Mouse (Mus musculus): ENCODE measurements around the gene Olfr1411. TPM values are rescaled to one million over a fixed set of nuclear protein-coding genes. Genes with fewer than 3 reads are reported as not detected.

Olfr1411 gene
- polyA plus RNA-seq, 1 experiment: not detected

- Histone ChIP-seq H3K27ac (ENCODE audit: insufficient read depth, low read depth, low read length) (no peak overlapping the region), H3K4me1 (ENCODE audit: control insufficient read depth, insufficient read depth, low read length) (peaks cover 10% of the 10 kb centered on the region), H3K4me3 (ENCODE audit: insufficient read depth, low read length) (no peak overlapping the region)
- TF ChIP-seq POLR2A (IDR thresholded peaks at IDR 0.05; ENCODE audit: borderline replicate concordance, low read depth, low read length) (no peak), CTCF (IDR thresholded peaks at IDR 0.05; ENCODE audit: low read depth, low read length) (no peak)
Observed at GRCm38 (mm10) chr1:92636676-92637075, 42.5 kb downstream of the Olfr1411 start.

GRCm38 (mm10) chr1:92637501-92638172 lies 43.4 kb downstream of the Olfr1411 start:
- no peak overlapping the region for H3K4me3 ChIP-seq (ENCODE audit: insufficient read depth, low read length)
- no peak for TF ChIP-seq POLR2A (IDR thresholded peaks at IDR 0.05; ENCODE audit: borderline replicate concordance, low read depth, low read length)
- TF ChIP-seq CTCF (IDR thresholded peaks at IDR 0.05; ENCODE audit: low read depth, low read length): no peak
- H3K27ac ChIP-seq (ENCODE audit: insufficient read depth, low read depth, low read length): no peak overlapping the region
- peaks cover 16% of the 10 kb centered on the region for H3K4me1 ChIP-seq (ENCODE audit: control insufficient read depth, insufficient read depth, low read length)

DNA sequence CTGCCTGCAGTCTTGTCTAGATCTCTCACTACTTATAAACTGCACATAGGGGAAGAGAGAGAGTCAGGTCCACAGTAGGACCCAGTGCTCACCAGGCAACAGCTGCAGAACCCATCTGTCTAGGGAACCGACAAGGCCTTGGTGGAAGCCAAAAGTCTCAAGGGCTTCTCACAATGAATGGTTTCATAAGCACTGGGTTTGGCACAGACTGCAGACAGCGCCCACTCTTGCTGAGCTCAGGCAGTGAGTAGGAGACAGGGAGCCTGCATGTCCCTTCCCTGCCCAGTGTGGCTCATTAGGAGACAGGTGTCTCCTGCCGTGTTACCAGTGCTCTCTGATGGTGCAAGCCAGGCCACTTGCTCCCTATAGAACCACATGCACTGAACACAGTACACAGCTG lies 44.0 kb downstream of the Olfr1411 start:
- no peak overlapping the region for H3K27ac ChIP-seq (ENCODE audit: insufficient read depth, low read depth, low read length)
- no peak overlapping the region for H3K4me3 ChIP-seq (ENCODE audit: insufficient read depth, low read length)
- TF ChIP-seq CTCF (IDR thresholded peaks at IDR 0.05; ENCODE audit: low read depth, low read length) (no peak), POLR2A (IDR thresholded peaks at IDR 0.05; ENCODE audit: borderline replicate concordance, low read depth, low read length) (no peak)
- peaks cover 16% of the 10 kb centered on the region for H3K4me1 ChIP-seq (ENCODE audit: control insufficient read depth, insufficient read depth, low read length)

DNA sequence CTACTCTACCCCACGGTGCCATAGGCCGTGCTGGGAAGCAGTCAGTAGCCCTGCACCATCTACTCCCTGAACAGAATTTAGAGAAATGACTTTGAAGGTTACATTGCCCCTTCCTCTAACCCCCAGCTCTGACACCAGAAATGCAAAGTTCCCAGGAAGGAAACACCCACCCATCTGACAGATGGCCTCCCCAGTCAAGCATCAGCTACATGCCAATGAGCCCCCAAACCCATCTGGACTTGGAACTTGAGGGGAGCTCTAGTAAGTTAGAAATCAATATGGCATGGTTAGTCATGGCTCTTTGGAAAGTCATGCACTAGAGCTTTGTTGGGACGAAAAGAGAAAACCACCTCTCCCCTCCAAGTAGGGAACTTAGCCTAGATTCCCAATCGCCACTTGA lies 44.5 kb downstream of the Olfr1411 start:
- Histone ChIP-seq H3K4me3 (ENCODE audit: insufficient read depth, low read length) (no peak overlapping the region), H3K4me1 (ENCODE audit: control insufficient read depth, insufficient read depth, low read length) (peaks cover 16% of the 10 kb centered on the region), H3K27ac (ENCODE audit: insufficient read depth, low read depth, low read length) (no peak overlapping the region)
- no peak for TF ChIP-seq POLR2A (IDR thresholded peaks at IDR 0.05; ENCODE audit: borderline replicate concordance, low read depth, low read length)

DNA sequence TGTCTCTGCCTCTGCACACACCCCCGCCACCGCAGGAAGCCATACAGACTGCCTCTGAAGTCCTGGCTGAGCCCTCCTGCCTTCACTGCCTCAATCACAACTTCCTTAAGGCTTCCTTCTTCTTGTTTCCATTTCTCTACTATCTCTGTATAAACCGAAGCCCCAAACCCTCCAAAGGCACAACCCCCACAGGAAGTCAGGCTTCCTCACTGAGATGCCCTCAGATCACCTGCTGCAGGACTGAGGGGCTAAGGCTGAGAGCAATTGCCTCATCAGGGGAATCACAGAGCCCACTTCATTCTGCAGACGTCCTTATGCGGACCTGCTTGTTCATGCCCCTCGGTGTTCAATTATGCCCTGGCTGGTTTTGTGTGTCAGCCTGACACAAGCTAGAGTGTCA lies 46.2 kb downstream of the Olfr1411 start:
- peak overlapping the region; percentile 75 for H3K4me3 ChIP-seq (ENCODE audit: insufficient read depth, low read length)
- H3K4me1 ChIP-seq (ENCODE audit: control insufficient read depth, insufficient read depth, low read length): peaks cover 16% of the 10 kb centered on the region
- TF ChIP-seq POLR2A (IDR thresholded peaks at IDR 0.05; ENCODE audit: borderline replicate concordance, low read depth, low read length): no peak
- H3K27ac ChIP-seq (ENCODE audit: insufficient read depth, low read depth, low read length): peak overlapping the region; percentile 40

GRCm38 (mm10) chr1:92641514-92642272 lies 47.5 kb downstream of the Olfr1411 start, which contains the start of gene Cops9:
Gene Cops9 (minus strand): TSS chr1:92641985.
- Histone ChIP-seq H3K4me1 (ENCODE audit: control insufficient read depth, insufficient read depth, low read length) (peaks cover 16% of the 10 kb centered on the region), H3K4me3 (ENCODE audit: insufficient read depth, low read length) (peak within 1 kb of the TSS; percentile 75), H3K27ac (ENCODE audit: insufficient read depth, low read depth, low read length) (peak within 1 kb of the TSS; percentile 40)
- TF ChIP-seq POLR2A (IDR thresholded peaks at IDR 0.05; ENCODE audit: borderline replicate concordance, low read depth, low read length): no peak
- TF ChIP-seq CTCF (IDR thresholded peaks at IDR 0.05; ENCODE audit: low read depth, low read length): no peak

DNA sequence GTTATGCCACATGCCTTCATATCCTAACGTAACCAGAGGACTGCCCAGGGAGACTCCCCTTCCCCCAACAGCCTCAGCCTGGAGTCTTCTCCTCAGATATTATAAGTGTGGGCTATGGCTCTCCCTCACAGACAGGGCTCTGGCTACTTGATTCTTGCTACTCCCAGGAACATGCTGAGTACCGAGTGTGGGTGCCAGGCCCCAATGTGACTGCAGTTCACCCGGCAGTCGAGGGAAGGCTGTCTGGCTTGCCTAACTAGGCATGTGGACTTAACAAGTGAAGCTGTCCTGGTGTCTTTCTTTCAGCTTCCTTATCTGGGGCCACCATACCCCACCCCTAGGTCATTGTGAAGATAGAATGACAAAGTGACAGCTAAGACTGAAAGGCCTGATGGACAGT lies 49.5 kb downstream of the Olfr1411 start:
- TF ChIP-seq CTCF (IDR thresholded peaks at IDR 0.05; ENCODE audit: low read depth, low read length) (no peak), POLR2A (IDR thresholded peaks at IDR 0.05; ENCODE audit: borderline replicate concordance, low read depth, low read length) (no peak)
- peaks cover 22% of the 10 kb centered on the region for H3K4me1 ChIP-seq (ENCODE audit: control insufficient read depth, insufficient read depth, low read length)
- H3K27ac ChIP-seq (ENCODE audit: insufficient read depth, low read depth, low read length): no peak overlapping the region
- H3K4me3 ChIP-seq (ENCODE audit: insufficient read depth, low read length): no peak overlapping the region

- Histone ChIP-seq H3K4me3 (ENCODE audit: insufficient read depth, low read length) (no peak overlapping the region), H3K27ac (ENCODE audit: insufficient read depth, low read depth, low read length) (no peak overlapping the region), H3K4me1 (ENCODE audit: control insufficient read depth, insufficient read depth, low read length) (peaks cover 13% of the 10 kb centered on the region)
- TF ChIP-seq CTCF (IDR thresholded peaks at IDR 0.05; ENCODE audit: low read depth, low read length) (no peak), POLR2A (IDR thresholded peaks at IDR 0.05; ENCODE audit: borderline replicate concordance, low read depth, low read length) (no peak)
Observed at GRCm38 (mm10) chr1:92644916-92645315, 50.7 kb downstream of the Olfr1411 start.

- Histone ChIP-seq H3K4me1 (ENCODE audit: control insufficient read depth, insufficient read depth, low read length) (peaks cover 11% of the 10 kb centered on the region), H3K27ac (ENCODE audit: insufficient read depth, low read depth, low read length) (no peak overlapping the region), H3K4me3 (ENCODE audit: insufficient read depth, low read length) (no peak overlapping the region)
- TF ChIP-seq CTCF (IDR thresholded peaks at IDR 0.05; ENCODE audit: low read depth, low read length) (no peak), POLR2A (IDR thresholded peaks at IDR 0.05; ENCODE audit: borderline replicate concordance, low read depth, low read length) (no peak)
Observed at GRCm38 (mm10) chr1:92646111-92646510, 51.9 kb downstream of the Olfr1411 start.

GRCm38 (mm10) chr1:92646601-92647000 lies 52.4 kb downstream of the Olfr1411 start:
- Histone ChIP-seq H3K4me1 (ENCODE audit: control insufficient read depth, insufficient read depth, low read length) (peaks cover 11% of the 10 kb centered on the region), H3K4me3 (ENCODE audit: insufficient read depth, low read length) (no peak overlapping the region), H3K27ac (ENCODE audit: insufficient read depth, low read depth, low read length) (no peak overlapping the region)
- no peak for TF ChIP-seq CTCF (IDR thresholded peaks at IDR 0.05; ENCODE audit: low read depth, low read length)
- no peak for TF ChIP-seq POLR2A (IDR thresholded peaks at IDR 0.05; ENCODE audit: borderline replicate concordance, low read depth, low read length)

Data from bone marrow macrophage, adult 2 months (primary cell).